Mouse (Mus musculus): ENCODE measurements at regions not wholly inside any gene's neighbourhood (a gene's known extent, or its start where the extent isn't known, plus 50 kb on each side); places are given as distances from the start of the nearest gene placed in this dataset.

DNA sequence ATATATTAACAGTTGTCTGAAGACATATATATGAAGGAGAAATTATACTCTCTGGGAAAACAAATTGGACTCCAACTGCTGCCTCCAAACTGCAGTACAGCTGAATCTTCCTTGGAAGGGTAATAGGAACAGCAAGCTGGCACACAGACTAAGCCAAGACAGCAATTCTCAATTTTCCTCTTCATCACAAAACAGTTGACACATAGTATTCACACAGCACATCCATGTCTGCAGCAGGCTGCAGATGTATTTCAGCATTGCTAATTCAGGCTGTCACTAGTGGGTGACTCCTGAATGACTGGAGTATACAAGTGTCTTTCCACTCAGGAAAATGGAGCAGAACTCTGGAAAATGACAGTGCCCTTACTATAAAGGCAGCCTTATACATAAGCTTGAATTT, 327.7 kb upstream of the Rag2 start:
- Histone ChIP-seq H3K27ac (replicated peaks; ENCODE audit: low read depth, low read length) (no peak overlapping the region), H3K4me3 (ENCODE audit: low read depth, low read length) (no peak overlapping the region), H3K36me3 (replicated peaks; ENCODE audit: control insufficient read depth, insufficient read depth, low read depth, low read length) (no peaks in the 10 kb centered on the region), H3K9me3 (replicated peaks; ENCODE audit: control insufficient read depth, low read length) (no peaks in the 10 kb centered on the region), H3K4me2 (ENCODE audit: low read depth, low read length) (no peak overlapping the region), H3K9ac (replicated peaks; ENCODE audit: low read length) (no peak overlapping the region), H3K27me3 (ENCODE audit: control insufficient read depth, insufficient read depth, low read length) (no peaks in the 10 kb centered on the region), H3K4me1 (ENCODE audit: control insufficient read depth, insufficient read depth, low read length) (no peaks in the 10 kb centered on the region)
- no peak for ATAC-seq (replicated peaks; ENCODE audit: insufficient number of reproducible peaks, low FRiP score, low TSS enrichment, low read depth)
- DNase-seq (ENCODE audit: low spot score) = no peak

DNA sequence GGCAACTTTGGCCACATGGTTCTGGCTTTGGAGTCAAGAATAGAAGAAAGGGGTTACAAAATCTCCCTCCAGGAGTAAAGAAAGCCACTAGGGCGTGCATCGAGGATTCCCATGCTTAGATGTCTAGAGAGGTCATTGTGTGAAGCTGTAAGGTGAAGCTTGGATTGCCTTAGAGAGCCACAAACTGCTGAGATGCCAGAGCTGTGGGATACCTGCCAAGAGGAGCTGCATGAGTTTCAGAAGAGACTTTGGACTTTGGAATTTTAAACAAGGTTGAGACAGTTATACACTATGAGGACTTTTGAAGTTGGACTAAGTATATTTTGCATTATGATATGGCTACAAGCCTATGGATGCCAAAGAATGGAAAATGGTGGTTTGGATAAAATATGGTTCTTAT, 325.4 kb upstream of the Rag2 start:
- Histone ChIP-seq H3K27me3 (ENCODE audit: control insufficient read depth, insufficient read depth, low read length) (no peaks in the 10 kb centered on the region), H3K4me1 (ENCODE audit: control insufficient read depth, insufficient read depth, low read length) (no peaks in the 10 kb centered on the region), H3K4me2 (ENCODE audit: low read depth, low read length) (no peak overlapping the region), H3K9ac (replicated peaks; ENCODE audit: low read length) (no peak overlapping the region), H3K4me3 (ENCODE audit: low read depth, low read length) (no peak overlapping the region), H3K27ac (replicated peaks; ENCODE audit: low read depth, low read length) (no peak overlapping the region), H3K36me3 (replicated peaks; ENCODE audit: control insufficient read depth, insufficient read depth, low read depth, low read length) (no peaks in the 10 kb centered on the region), H3K9me3 (replicated peaks; ENCODE audit: control insufficient read depth, low read length) (no peaks in the 10 kb centered on the region)
- DNase-seq (ENCODE audit: low spot score) (no peak), ATAC-seq (replicated peaks; ENCODE audit: insufficient number of reproducible peaks, low FRiP score, low TSS enrichment, low read depth) (no peak)
- WGBS = 90% methylated on average over 2 of the region's 2 CpGs

DNA sequence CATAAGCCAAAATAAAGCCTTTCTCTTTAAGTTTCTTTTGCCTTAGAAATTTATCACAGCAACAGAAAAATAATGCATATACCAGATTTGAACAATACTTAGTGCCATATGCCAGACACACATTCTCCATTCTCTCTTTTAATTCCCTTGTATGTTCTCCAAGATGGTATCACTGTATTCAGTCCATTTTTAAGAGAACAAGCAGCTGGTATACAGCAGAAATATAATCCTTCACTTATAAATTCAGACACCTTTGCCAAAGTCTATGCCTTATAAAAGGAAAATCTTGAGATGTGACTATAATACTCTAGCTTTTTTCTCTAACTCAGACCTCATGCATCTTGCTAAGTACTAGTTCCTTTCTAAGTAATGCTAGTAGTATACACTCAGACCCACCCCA, 324.4 kb upstream of the Rag2 start:
- H3K27ac ChIP-seq (replicated peaks; ENCODE audit: low read depth, low read length) = no peak overlapping the region
- ATAC-seq (replicated peaks; ENCODE audit: insufficient number of reproducible peaks, low FRiP score, low TSS enrichment, low read depth) (no peak), DNase-seq (ENCODE audit: low spot score) (no peak)
- no peaks in the 10 kb centered on the region for H3K27me3 ChIP-seq (ENCODE audit: control insufficient read depth, insufficient read depth, low read length)
- no peaks in the 10 kb centered on the region for H3K9me3 ChIP-seq (replicated peaks; ENCODE audit: control insufficient read depth, low read length)
- no peaks in the 10 kb centered on the region for H3K36me3 ChIP-seq (replicated peaks; ENCODE audit: control insufficient read depth, insufficient read depth, low read depth, low read length)
- no peak overlapping the region for H3K4me3 ChIP-seq (ENCODE audit: low read depth, low read length)
- no peaks in the 10 kb centered on the region for H3K4me1 ChIP-seq (ENCODE audit: control insufficient read depth, insufficient read depth, low read length)
- no peak overlapping the region for H3K9ac ChIP-seq (replicated peaks; ENCODE audit: low read length)
- H3K4me2 ChIP-seq (ENCODE audit: low read depth, low read length) = no peak overlapping the region

DNA sequence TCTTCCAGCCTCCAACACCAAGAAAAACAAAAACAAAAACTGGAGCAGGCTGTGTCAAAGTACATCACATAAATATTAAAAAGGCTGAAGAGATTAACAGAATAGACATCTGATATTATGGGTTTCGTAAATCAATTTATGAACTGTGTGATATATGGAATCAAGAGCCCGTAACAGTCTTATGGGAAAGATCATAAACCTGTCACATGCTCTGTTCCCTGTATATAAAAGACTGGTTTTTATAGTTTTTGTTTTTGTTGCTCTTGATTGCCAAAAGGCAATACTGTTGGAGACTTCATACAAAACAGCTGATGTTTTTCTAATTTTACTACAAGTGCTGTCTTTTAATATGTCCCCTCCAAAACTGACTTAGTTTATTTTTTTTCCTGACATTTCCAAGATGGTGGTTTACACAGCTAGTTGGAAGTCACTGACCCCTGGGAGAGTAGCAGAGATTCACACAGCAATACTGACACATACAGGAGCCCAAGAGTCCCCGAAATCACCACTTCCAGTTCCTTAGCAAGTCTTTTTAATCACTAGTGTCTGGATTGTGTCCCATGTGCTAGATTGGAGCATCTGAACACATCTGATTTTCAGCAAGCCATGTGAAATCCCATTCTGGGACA, 303.1 kb upstream of the Rag2 start:
- no peak overlapping the region for H3K9ac ChIP-seq (replicated peaks; ENCODE audit: low read length)
- no peak overlapping the region for H3K4me3 ChIP-seq (ENCODE audit: low read depth, low read length)
- H3K36me3 ChIP-seq (replicated peaks; ENCODE audit: control insufficient read depth, insufficient read depth, low read depth, low read length) = no peaks in the 10 kb centered on the region
- ATAC-seq (replicated peaks; ENCODE audit: insufficient number of reproducible peaks, low FRiP score, low TSS enrichment, low read depth) = no peak
- WGBS = 85% methylated on average over 3 of the region's 3 CpGs
- no peaks in the 10 kb centered on the region for H3K27me3 ChIP-seq (ENCODE audit: control insufficient read depth, insufficient read depth, low read length)
- no peaks in the 10 kb centered on the region for H3K4me1 ChIP-seq (ENCODE audit: control insufficient read depth, insufficient read depth, low read length)
- no peak for DNase-seq (ENCODE audit: low spot score)
- no peak overlapping the region for H3K4me2 ChIP-seq (ENCODE audit: low read depth, low read length)
- no peaks in the 10 kb centered on the region for H3K9me3 ChIP-seq (replicated peaks; ENCODE audit: control insufficient read depth, low read length)
- no peak overlapping the region for H3K27ac ChIP-seq (replicated peaks; ENCODE audit: low read depth, low read length)

DNA sequence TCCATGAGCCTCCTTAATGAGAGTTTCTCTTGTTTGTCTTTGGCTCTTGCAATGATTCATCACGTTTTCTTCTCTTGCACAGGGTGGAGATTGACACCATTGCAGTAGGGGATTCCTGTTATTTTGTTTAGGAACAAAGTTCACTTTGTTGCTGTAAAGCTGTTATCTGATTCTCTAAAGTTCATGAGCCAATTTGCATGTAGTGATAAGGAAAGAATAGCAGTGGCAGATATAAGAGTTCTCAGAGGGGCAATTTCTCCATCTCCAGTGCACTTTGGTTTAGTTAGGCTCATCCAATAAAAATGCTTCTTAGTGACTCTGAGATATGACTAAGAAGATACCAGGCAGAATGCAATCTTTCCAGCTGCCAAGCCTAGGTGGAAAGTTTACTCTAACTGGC, 267.8 kb upstream of the Rag2 start:
- H3K36me3 ChIP-seq (replicated peaks; ENCODE audit: control insufficient read depth, insufficient read depth, low read depth, low read length) = no peaks in the 10 kb centered on the region
- no peaks in the 10 kb centered on the region for H3K9me3 ChIP-seq (replicated peaks; ENCODE audit: control insufficient read depth, low read length)
- DNase-seq (ENCODE audit: low spot score) (no peak), ATAC-seq (replicated peaks; ENCODE audit: insufficient number of reproducible peaks, low FRiP score, low TSS enrichment, low read depth) (no peak)
- no peaks in the 10 kb centered on the region for H3K4me1 ChIP-seq (ENCODE audit: control insufficient read depth, insufficient read depth, low read length)
- H3K27me3 ChIP-seq (ENCODE audit: control insufficient read depth, insufficient read depth, low read length) = no peaks in the 10 kb centered on the region
- 36% methylated on average over 1 of the region's 1 CpGs for WGBS
- no peak overlapping the region for H3K4me3 ChIP-seq (ENCODE audit: low read depth, low read length)
- no peak overlapping the region for H3K27ac ChIP-seq (replicated peaks; ENCODE audit: low read depth, low read length)
- H3K9ac ChIP-seq (replicated peaks; ENCODE audit: low read length) = no peak overlapping the region
- H3K4me2 ChIP-seq (ENCODE audit: low read depth, low read length) = no peak overlapping the region

DNA sequence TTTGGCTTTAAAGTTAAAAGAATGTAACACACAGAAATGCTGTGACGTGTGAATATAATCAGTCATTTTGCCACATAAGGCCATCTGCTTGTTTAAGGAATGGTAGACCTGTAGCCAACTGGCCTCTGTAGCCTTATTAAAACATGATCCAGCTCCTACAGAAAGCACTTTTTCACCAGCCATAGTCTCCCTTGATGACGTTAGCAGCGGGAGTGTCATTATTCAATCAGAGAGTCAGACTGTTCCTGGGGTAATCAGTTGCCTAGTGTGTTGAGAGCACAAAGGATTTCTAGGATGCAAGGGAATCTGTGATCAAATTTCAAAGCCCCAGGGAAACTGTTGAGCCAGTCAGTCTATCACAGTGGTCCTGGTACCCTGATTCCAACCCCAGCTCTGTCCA, 260.3 kb upstream of the Rag2 start:
- Histone ChIP-seq H3K4me1 (ENCODE audit: control insufficient read depth, insufficient read depth, low read length) (no peaks in the 10 kb centered on the region), H3K27me3 (ENCODE audit: control insufficient read depth, insufficient read depth, low read length) (no peaks in the 10 kb centered on the region), H3K4me2 (ENCODE audit: low read depth, low read length) (no peak overlapping the region), H3K9me3 (replicated peaks; ENCODE audit: control insufficient read depth, low read length) (no peaks in the 10 kb centered on the region), H3K9ac (replicated peaks; ENCODE audit: low read length) (no peak overlapping the region), H3K36me3 (replicated peaks; ENCODE audit: control insufficient read depth, insufficient read depth, low read depth, low read length) (no peaks in the 10 kb centered on the region), H3K4me3 (ENCODE audit: low read depth, low read length) (no peak overlapping the region), H3K27ac (replicated peaks; ENCODE audit: low read depth, low read length) (no peak overlapping the region)
- ATAC-seq (replicated peaks; ENCODE audit: insufficient number of reproducible peaks, low FRiP score, low TSS enrichment, low read depth) (no peak), DNase-seq (ENCODE audit: low spot score) (peak; percentile 30)
- WGBS = 35% methylated on average over 3 of the region's 3 CpGs

DNA sequence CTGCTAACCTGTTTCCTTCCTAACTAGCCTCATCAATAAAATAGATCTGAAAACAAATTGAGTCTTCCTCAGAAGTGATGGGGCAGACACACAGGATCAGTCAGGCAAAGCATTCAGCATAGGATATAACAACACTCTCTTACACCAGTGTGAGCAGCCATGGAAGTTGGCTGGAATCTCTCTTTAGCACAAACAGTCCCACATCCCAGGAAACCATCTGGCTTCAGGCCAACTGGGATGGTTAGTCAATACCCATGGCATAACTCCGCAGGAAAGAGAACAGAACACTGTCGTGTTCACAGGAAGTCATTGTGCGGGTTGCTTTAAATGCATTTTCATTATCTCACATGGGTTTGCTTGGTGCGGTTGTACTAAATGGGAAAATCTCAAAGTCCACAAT, 256.2 kb upstream of the Rag2 start:
- no peak overlapping the region for H3K9ac ChIP-seq (replicated peaks; ENCODE audit: low read length)
- H3K9me3 ChIP-seq (replicated peaks; ENCODE audit: control insufficient read depth, low read length) = no peaks in the 10 kb centered on the region
- DNase-seq (ENCODE audit: low spot score) (no peak), ATAC-seq (replicated peaks; ENCODE audit: insufficient number of reproducible peaks, low FRiP score, low TSS enrichment, low read depth) (no peak)
- no peak overlapping the region for H3K4me2 ChIP-seq (ENCODE audit: low read depth, low read length)
- no peak overlapping the region for H3K4me3 ChIP-seq (ENCODE audit: low read depth, low read length)
- H3K27ac ChIP-seq (replicated peaks; ENCODE audit: low read depth, low read length) = no peak overlapping the region
- no peaks in the 10 kb centered on the region for H3K27me3 ChIP-seq (ENCODE audit: control insufficient read depth, insufficient read depth, low read length)
- no peaks in the 10 kb centered on the region for H3K4me1 ChIP-seq (ENCODE audit: control insufficient read depth, insufficient read depth, low read length)
- H3K36me3 ChIP-seq (replicated peaks; ENCODE audit: control insufficient read depth, insufficient read depth, low read depth, low read length) = no peaks in the 10 kb centered on the region
- 75% methylated on average over 4 of the region's 4 CpGs for WGBS

DNA sequence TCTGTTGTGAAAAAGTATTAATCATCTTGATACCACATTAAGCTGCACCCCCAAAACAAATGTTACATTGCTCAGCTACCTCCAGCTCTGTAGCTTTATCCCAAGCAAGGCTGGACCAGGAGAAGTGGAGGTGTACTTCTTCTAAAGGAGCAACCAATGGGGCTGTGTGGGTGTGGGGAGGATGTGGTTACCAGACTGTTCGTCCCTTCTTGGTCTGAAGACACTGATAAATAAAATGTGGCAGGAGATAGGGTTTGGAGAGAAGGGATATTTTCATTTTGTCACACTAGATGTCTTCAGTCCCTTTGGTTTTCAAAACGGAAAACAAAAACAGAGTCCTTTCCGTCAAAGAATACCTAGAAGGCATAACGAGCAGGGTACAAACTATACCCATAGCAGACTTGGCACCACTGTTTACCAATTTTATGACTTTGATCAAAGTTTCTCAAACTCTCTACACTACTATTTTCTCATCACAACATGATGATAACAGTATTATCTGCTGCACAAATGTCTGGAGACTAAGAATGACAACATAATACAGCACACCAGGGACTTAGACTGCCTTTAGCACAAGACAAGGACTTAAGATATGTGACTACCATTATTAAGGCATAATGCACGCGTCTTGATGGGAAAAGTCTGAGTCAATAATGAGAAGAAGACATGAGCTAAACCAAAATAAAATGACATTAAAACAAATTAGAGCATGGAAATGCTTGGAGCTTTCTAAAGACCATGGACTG, 253.4 kb upstream of the Rag2 start:
- Histone ChIP-seq H3K4me3 (ENCODE audit: low read depth, low read length) (no peak overlapping the region), H3K4me2 (ENCODE audit: low read depth, low read length) (no peak overlapping the region), H3K9me3 (replicated peaks; ENCODE audit: control insufficient read depth, low read length) (no peaks in the 10 kb centered on the region), H3K36me3 (replicated peaks; ENCODE audit: control insufficient read depth, insufficient read depth, low read depth, low read length) (no peaks in the 10 kb centered on the region), H3K27me3 (ENCODE audit: control insufficient read depth, insufficient read depth, low read length) (no peaks in the 10 kb centered on the region), H3K4me1 (ENCODE audit: control insufficient read depth, insufficient read depth, low read length) (no peaks in the 10 kb centered on the region), H3K9ac (replicated peaks; ENCODE audit: low read length) (no peak overlapping the region), H3K27ac (replicated peaks; ENCODE audit: low read depth, low read length) (no peak overlapping the region)
- WGBS = 86% methylated on average over 6 of the region's 6 CpGs
- DNase-seq (ENCODE audit: low spot score) (no peak), ATAC-seq (replicated peaks; ENCODE audit: insufficient number of reproducible peaks, low FRiP score, low TSS enrichment, low read depth) (no peak)

Measured in embryonic facial prominence, embryonic 11.5 days (tissue).